Mouse (Mus musculus): ENCODE results near the gene Acsm3.
A peak's percentile ranks its signal among the peaks of the same experiment; 100 is the strongest.

The Acsm3 gene

GRCm38 (mm10) chr7:119795311-119795710 lies 34.6 kb downstream of the Acsm3 start:
- DNase-seq (ENCODE audit: low read depth, low spot score) = no peak

- peak; percentile 2 for DNase-seq (ENCODE audit: low read depth, low spot score)
These were observed 39.8 kb downstream of the Acsm3 start for GRCm38 (mm10) chr7:119800488-119800887.

GRCm38 (mm10) chr7:119800991-119801390 lies 40.3 kb downstream of the Acsm3 start:
- DNase-seq (ENCODE audit: low read depth, low spot score) = no peak

- DNase-seq (ENCODE audit: low read depth, low spot score) = no peak
These were observed 46.7 kb downstream of the Acsm3 start for GRCm38 (mm10) chr7:119807396-119807795.

- DNase-seq (ENCODE audit: low read depth, low spot score) = no peak
These were observed 48.0 kb downstream of the Acsm3 start for GRCm38 (mm10) chr7:119808723-119809122.

GRCm38 (mm10) chr7:119835371-119835770 lies 74.6 kb downstream of the Acsm3 start:
- DNase-seq (ENCODE audit: low read depth, low spot score) = no peak

- DNase-seq (ENCODE audit: low read depth, low spot score) = no peak
These were observed 75.5 kb downstream of the Acsm3 start for GRCm38 (mm10) chr7:119835996-119836777.
